Mouse (Mus musculus): Measurements from ENCODE around the gene Calr3. TPM values are rescaled to one million over a fixed set of nuclear protein-coding genes. Genes with fewer than 3 reads are reported as not detected.

Gene Calr3
- polyA plus RNA-seq, 1 experiment from 2014 or later, result 1.4 TPM

DNA sequence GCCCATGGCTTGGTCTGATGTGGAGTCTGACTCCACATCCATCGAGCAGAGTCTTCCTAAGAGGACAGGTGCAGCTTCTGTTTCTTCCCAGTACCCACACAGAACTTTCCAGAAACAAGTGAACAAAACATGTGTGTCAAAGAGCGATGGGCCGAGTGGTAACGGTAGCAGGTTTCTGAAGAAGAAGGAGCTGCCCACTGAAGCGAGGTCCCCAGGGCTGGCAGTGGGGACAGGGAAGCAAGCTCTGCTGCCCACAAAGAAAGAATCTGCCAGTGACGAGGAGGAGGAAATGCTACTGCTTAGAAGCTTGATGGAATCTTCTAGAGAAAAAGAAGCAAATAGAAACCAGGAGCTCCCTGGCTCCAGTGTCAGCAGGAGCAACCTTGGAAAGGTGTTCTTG is 1.4 kb upstream of the Calr3 start:
- no peak overlapping the region for H3K9ac ChIP-seq (ENCODE audit: low read depth, low read length)
- WGBS, result 90% methylated on average over 6 of the region's 6 CpGs

GRCm38 (mm10) chr8:72443994-72444350 is 302 bp upstream of the Calr3 start:
- Histone ChIP-seq H3K9ac (ENCODE audit: low read depth, low read length) (peak overlapping the region; percentile 84), H3K27me3 (replicated peaks; ENCODE audit: control insufficient read depth, insufficient read depth, low read length) (no peaks in the 10 kb centered on the region), H3K4me1 (ENCODE audit: control insufficient read depth, insufficient read depth, low read length) (peaks cover 7% of the 10 kb centered on the region; the same call in 1 of the 2 replicates), H3K4me2 (ENCODE audit: low read depth, low read length) (peak overlapping the region; percentile 63), H3K4me3 (ENCODE audit: low read length) (peak overlapping the region; percentile 61), H3K9me3 (ENCODE audit: control insufficient read depth, low read length) (no peaks in the 10 kb centered on the region), H3K27ac (ENCODE audit: low read length) (peak overlapping the region; percentile 61), H3K36me3 (ENCODE audit: control insufficient read depth, insufficient read depth, low read length) (no peaks in the 10 kb centered on the region)
- peak; percentile 61 for ATAC-seq
- 26% methylated on average over 6 of the region's 6 CpGs for WGBS

More for the DNA sequence above, 1.4 kb upstream of the Calr3 start:
- ATAC-seq, result no peak
- Histone ChIP-seq H3K9me3 (ENCODE audit: control insufficient read depth, low read length) (no peaks in the 10 kb centered on the region), H3K4me1 (ENCODE audit: control insufficient read depth, insufficient read depth, low read length) (peaks cover 7% of the 10 kb centered on the region; the same call in 1 of the 2 replicates), H3K4me3 (ENCODE audit: low read length) (no peak overlapping the region), H3K27ac (ENCODE audit: low read length) (no peak overlapping the region), H3K27me3 (replicated peaks; ENCODE audit: control insufficient read depth, insufficient read depth, low read length) (no peaks in the 10 kb centered on the region), H3K4me2 (ENCODE audit: low read depth, low read length) (no peak overlapping the region), H3K36me3 (ENCODE audit: control insufficient read depth, insufficient read depth, low read length) (peaks cover 7% of the 10 kb centered on the region)

GRCm38 (mm10) chr8:72438248-72439015 is 5.2 kb downstream of the Calr3 start:
- WGBS, result 72% methylated on average over 8 of the region's 8 CpGs
- no peak overlapping the region for H3K4me3 ChIP-seq (ENCODE audit: low read length)
- H3K4me2 ChIP-seq (ENCODE audit: low read depth, low read length), result no peak overlapping the region
- no peak overlapping the region for H3K9ac ChIP-seq (ENCODE audit: low read depth, low read length)
- no peak for ATAC-seq
- no peak overlapping the region for H3K27ac ChIP-seq (ENCODE audit: low read length)
- no peaks in the 10 kb centered on the region for H3K36me3 ChIP-seq (ENCODE audit: control insufficient read depth, insufficient read depth, low read length)
- no peaks in the 10 kb centered on the region for H3K9me3 ChIP-seq (ENCODE audit: control insufficient read depth, low read length)
- H3K4me1 ChIP-seq (ENCODE audit: control insufficient read depth, insufficient read depth, low read length), result peaks cover 3% of the 10 kb centered on the region; the same call in 1 of the 2 replicates
- no peaks in the 10 kb centered on the region for H3K27me3 ChIP-seq (replicated peaks; ENCODE audit: control insufficient read depth, insufficient read depth, low read length)

- Histone ChIP-seq H3K4me2 (ENCODE audit: low read depth, low read length) (no peak overlapping the region), H3K36me3 (ENCODE audit: control insufficient read depth, insufficient read depth, low read length) (no peaks in the 10 kb centered on the region), H3K27ac (ENCODE audit: low read length) (no peak overlapping the region), H3K9ac (ENCODE audit: low read depth, low read length) (no peak overlapping the region), H3K9me3 (ENCODE audit: control insufficient read depth, low read length) (no peaks in the 10 kb centered on the region), H3K4me1 (ENCODE audit: control insufficient read depth, insufficient read depth, low read length) (no peaks in the 10 kb centered on the region), H3K4me3 (ENCODE audit: low read length) (no peak overlapping the region), H3K27me3 (replicated peaks; ENCODE audit: control insufficient read depth, insufficient read depth, low read length) (0 out of 2 replicates have a peak, but pooled peaks cover 2% of the 10 kb centered on the region)
- ATAC-seq, result no peak
- whole genome bisulfite sequencing, result 33% methylated on average over 2 of the region's 2 CpGs
Measured at GRCm38 (mm10) chr8:72434952-72435351, 8.7 kb downstream of the Calr3 start.

DNA sequence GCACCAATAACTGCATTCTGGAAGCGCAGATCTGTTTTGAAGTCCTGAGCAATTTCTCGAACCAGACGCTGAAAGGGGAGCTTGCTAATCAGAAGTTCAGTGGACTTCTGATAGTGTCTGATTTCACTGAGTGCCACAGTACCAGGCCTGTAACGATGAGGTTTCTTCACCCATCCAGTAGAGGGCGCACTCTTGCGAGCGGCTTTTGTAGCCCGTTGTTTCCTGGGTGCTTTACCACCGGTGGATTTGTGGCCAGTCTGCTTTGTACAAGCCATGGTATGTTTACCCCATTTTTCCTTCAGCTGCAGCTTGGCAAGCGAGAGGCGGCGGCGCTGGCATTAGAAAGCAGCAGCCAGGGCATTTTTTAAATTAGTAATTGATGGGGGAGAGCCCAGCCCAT is 14.0 kb downstream of the Calr3 start:
- Histone ChIP-seq H3K9ac (ENCODE audit: low read depth, low read length) (no peak overlapping the region), H3K4me1 (ENCODE audit: control insufficient read depth, insufficient read depth, low read length) (no peaks in the 10 kb centered on the region)

DNA sequence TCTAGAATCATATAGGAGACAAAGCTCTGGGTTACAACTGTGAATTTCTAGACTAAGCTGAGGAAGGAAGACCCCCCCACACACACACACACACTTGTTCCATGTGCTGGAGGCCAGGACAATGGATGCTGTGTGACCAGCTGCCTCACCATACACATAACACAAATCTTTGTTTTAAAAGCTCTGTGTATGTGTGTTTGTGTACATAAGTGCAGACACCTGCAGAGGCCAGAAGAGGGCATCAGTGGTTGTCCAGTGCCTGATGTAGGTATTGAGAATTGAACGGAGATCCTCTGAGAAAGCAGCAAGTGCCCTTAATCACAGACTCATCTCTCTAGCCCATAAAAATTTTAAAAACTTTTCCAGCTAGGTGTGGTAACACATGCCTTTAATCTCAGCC is 20.7 kb downstream of the Calr3 start:
- no peak for ATAC-seq
- peaks cover 23% of the 10 kb centered on the region for H3K4me1 ChIP-seq (ENCODE audit: control insufficient read depth, insufficient read depth, low read length)
- 64% methylated on average over 1 of the region's 1 CpGs for WGBS
- H3K36me3 ChIP-seq (ENCODE audit: control insufficient read depth, insufficient read depth, low read length), result no peaks in the 10 kb centered on the region
- no peak overlapping the region for H3K9ac ChIP-seq (ENCODE audit: low read depth, low read length)
- H3K4me3 ChIP-seq (ENCODE audit: low read length), result no peak overlapping the region
- H3K9me3 ChIP-seq (ENCODE audit: control insufficient read depth, low read length), result no peaks in the 10 kb centered on the region
- no peak overlapping the region for H3K4me2 ChIP-seq (ENCODE audit: low read depth, low read length)
- no peaks in the 10 kb centered on the region for H3K27me3 ChIP-seq (replicated peaks; ENCODE audit: control insufficient read depth, insufficient read depth, low read length)
- no peak overlapping the region for H3K27ac ChIP-seq (ENCODE audit: low read length)

More for the DNA sequence above, 14.0 kb downstream of the Calr3 start:
- Histone ChIP-seq H3K27ac (ENCODE audit: low read length) (no peak overlapping the region), H3K9me3 (ENCODE audit: control insufficient read depth, low read length) (no peaks in the 10 kb centered on the region), H3K4me3 (ENCODE audit: low read length) (no peak overlapping the region), H3K36me3 (ENCODE audit: control insufficient read depth, insufficient read depth, low read length) (no peaks in the 10 kb centered on the region), H3K27me3 (replicated peaks; ENCODE audit: control insufficient read depth, insufficient read depth, low read length) (0 out of 2 replicates have a peak, but pooled peaks cover 2% of the 10 kb centered on the region), H3K4me2 (ENCODE audit: low read depth, low read length) (no peak overlapping the region)
- WGBS, result 51% methylated on average over 13 of the region's 13 CpGs
- ATAC-seq, result no peak

GRCm38 (mm10) chr8:72421362-72422335 is 22.0 kb downstream of the Calr3 start, which contains the start of gene Eps15l1:
TSS of gene Eps15l1 (minus strand) at chr8:72421460.
- Histone ChIP-seq H3K27ac (ENCODE audit: low read length) (peak within 1 kb of the TSS; percentile 82), H3K4me3 (ENCODE audit: low read length) (peak within 1 kb of the TSS; percentile 82), H3K4me1 (ENCODE audit: control insufficient read depth, insufficient read depth, low read length) (peaks cover 27% of the 10 kb centered on the region), H3K27me3 (replicated peaks; ENCODE audit: control insufficient read depth, insufficient read depth, low read length) (no peaks in the 10 kb centered on the region), H3K4me2 (ENCODE audit: low read depth, low read length) (peak within 1 kb of the TSS; percentile 77), H3K36me3 (ENCODE audit: control insufficient read depth, insufficient read depth, low read length) (no peaks in the 10 kb centered on the region), H3K9ac (ENCODE audit: low read depth, low read length) (peak within 1 kb of the TSS; percentile 89), H3K9me3 (ENCODE audit: control insufficient read depth, low read length) (no peaks in the 10 kb centered on the region)
- under 1% methylated on average over 48 of the region's 48 CpGs for WGBS
- peak; percentile 98 for ATAC-seq

DNA sequence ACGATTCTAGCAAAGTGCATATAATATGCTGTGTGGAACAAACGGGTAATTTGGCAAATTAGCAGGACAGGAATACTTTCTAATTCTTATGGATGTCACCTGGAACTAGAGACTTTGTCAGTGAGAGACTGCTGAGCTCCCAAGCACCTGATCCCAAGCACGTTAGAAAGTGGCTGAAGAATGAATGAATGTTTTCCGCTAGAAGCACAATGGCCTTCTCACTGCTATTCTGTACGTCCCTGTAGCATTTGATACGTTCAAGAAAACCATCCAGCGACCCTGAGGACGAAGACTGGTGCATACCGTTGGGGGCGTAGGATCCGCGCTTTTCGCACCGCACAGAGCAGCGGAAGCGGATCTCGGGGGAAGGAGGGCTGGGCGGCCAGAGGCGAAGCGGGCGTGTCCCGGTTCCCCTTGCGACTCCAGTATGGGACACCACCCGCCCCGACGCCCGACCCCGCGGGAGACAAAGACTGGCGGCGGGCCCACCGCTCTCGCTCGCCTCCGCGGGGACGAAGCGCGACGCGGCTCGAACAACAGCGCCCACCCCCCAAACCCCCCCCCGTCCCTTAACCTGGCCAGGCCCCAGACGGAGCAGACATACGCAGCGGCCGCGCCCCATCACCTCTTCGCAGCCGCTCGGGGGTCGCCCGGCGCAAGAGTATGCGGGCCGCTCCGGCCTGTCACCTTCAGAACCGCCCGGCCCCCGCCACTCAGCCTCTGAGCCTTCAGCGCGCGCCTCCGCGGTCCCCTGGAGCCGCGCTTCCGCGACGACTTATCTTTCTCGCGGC is 22.9 kb downstream of the Calr3 start:
- under 1% methylated on average over 73 of the region's 73 CpGs for WGBS
- no peaks in the 10 kb centered on the region for H3K27me3 ChIP-seq (replicated peaks; ENCODE audit: control insufficient read depth, insufficient read depth, low read length)
- H3K27ac ChIP-seq (ENCODE audit: low read length), result peak overlapping the region; percentile 82
- no peaks in the 10 kb centered on the region for H3K36me3 ChIP-seq (ENCODE audit: control insufficient read depth, insufficient read depth, low read length)
- H3K4me1 ChIP-seq (ENCODE audit: control insufficient read depth, insufficient read depth, low read length), result peaks cover 27% of the 10 kb centered on the region
- peak overlapping the region; percentile 77 for H3K4me2 ChIP-seq (ENCODE audit: low read depth, low read length)
- H3K9ac ChIP-seq (ENCODE audit: low read depth, low read length), result peak overlapping the region; percentile 89
- peak overlapping the region; percentile 82 for H3K4me3 ChIP-seq (ENCODE audit: low read length)
- no peaks in the 10 kb centered on the region for H3K9me3 ChIP-seq (ENCODE audit: control insufficient read depth, low read length)
- peak; percentile 57 for ATAC-seq

All from intestine, embryonic 16.5 days (tissue).